Mouse (Mus musculus) liver, embryonic 16.5 days (tissue): Measurements from ENCODE around the gene Kdelr3. TPM values are rescaled to one million over a fixed set of nuclear protein-coding genes. Genes with fewer than 3 reads are reported as not detected.

ENCODE experiments used
- ATAC-seq: fragments of 200-750 bp; cut with Nextera tagmentation; 2 replicates; pipeline ENCODE4 v1.8.0; 2017; ENCODE audit warnings: low read depth, mild to moderate bottlenecking, moderate number of reproducible peaks, moderate library complexity
- H3K27ac ChIP-seq: fragments of 300-500 bp; sonication (generic); 2 replicates; pipeline ENCODE4 v1.5.1; 2014; ENCODE audit warnings: mild to moderate bottlenecking, low read length
- H3K27me3 ChIP-seq: fragments of 300-500 bp; sonication (generic); 2 replicates; pipeline ENCODE4 v1.6.1; 2014; ENCODE audit warnings: low read depth, low read length, mixed read lengths; ENCODE audit not compliant: control insufficient read depth, insufficient read depth
- H3K36me3 ChIP-seq: fragments of 300-500 bp; sonication (generic); 2 replicates; pipeline ENCODE4 v1.6.1; 2014; ENCODE audit warnings: mild to moderate bottlenecking; ENCODE audit not compliant: control insufficient read depth, insufficient read depth
- H3K4me1 ChIP-seq: fragments of 300-500 bp; sonication (generic); 2 replicates; pipeline ENCODE4 v1.6.1; 2014; ENCODE audit warnings: low read depth, low read length, mixed read lengths; ENCODE audit not compliant: control insufficient read depth
- H3K4me2 ChIP-seq: fragments of 300-500 bp; sonication (generic); 2 replicates; pipeline ENCODE4 v1.6.1; 2014; ENCODE audit warnings: low read depth, low read length, mixed read lengths
- H3K4me3 ChIP-seq: fragments of 300-500 bp; sonication (generic); 2 replicates; pipeline ENCODE4 v1.5.1; 2014; ENCODE audit warnings: low read depth, mild to moderate bottlenecking, low read length
- H3K9ac ChIP-seq: fragments of 300-500 bp; sonication (generic); 2 replicates; pipeline ENCODE4 v1.6.1; 2014; ENCODE audit warnings: low read depth, low read length
- H3K9me3 ChIP-seq: fragments of 300-500 bp; sonication (generic); replicated peaks from 2 replicates; pipeline ENCODE4 v1.6.1; 2016; ENCODE audit warnings: low read length; ENCODE audit not compliant: control insufficient read depth
- WGBS: fragments of 180-500 bp; shearing (Covaris S2); extraction: QIAGEN DNeasy Blood & Tissue Kit; methylation state at CpG from one replicate; pipeline ENCODE4 v1.1.7; 2014; ENCODE audit not compliant: insufficient replicate concordance; 5-methylcytosine and 5-hydroxymethylcytosine counted together
- polyA plus RNA-seq: library from polyadenylated mRNA; unstranded; fragments of >200 nt; fragmentation: Nextera tagmentation; extraction: Ambion mirVana; gene quantifications from 2 replicates; pipeline ENCODE4 v1.2.1, GENCODE M21; 2015

The Kdelr3 gene
- polyA plus RNA-seq, 1 experiment from 2014 or later = 5.2 TPM

- ATAC-seq = peak; percentile 93
- H3K27me3 ChIP-seq = peaks cover 4% of the 10 kb centered on the region; the same call in 1 of the 2 replicates
- H3K4me2 ChIP-seq = peak within 1 kb of the TSS; percentile 89
- peaks cover 22% of the 10 kb centered on the region for H3K36me3 ChIP-seq
- 3% methylated on average over 84 of the region's 84 CpGs for WGBS
- no peaks in the 10 kb centered on the region for H3K9me3 ChIP-seq
- peak within 1 kb of the TSS; percentile 98 for H3K27ac ChIP-seq
- H3K4me1 ChIP-seq = peaks cover 22% of the 10 kb centered on the region
- peak within 1 kb of the TSS; percentile 92 for H3K4me3 ChIP-seq
- peak within 1 kb of the TSS; percentile 98 for H3K9ac ChIP-seq
These were observed 30.4 kb downstream of the Kdelr3 start, which contains the start of gene Ddx17 for GRCm38 (mm10) chr15:79546410-79547288. Gene Ddx17 (minus strand): TSS chr15:79546741.

GRCm38 (mm10) chr15:79547289-79547820, 31.1 kb downstream of the Kdelr3 start:
- no peak for ATAC-seq
- Histone ChIP-seq H3K27ac (peak overlapping the region; percentile 98), H3K36me3 (peaks cover 18% of the 10 kb centered on the region), H3K4me1 (peaks cover 22% of the 10 kb centered on the region), H3K4me2 (peak overlapping the region; percentile 89), H3K27me3 (peaks cover 8% of the 10 kb centered on the region; the same call in 1 of the 2 replicates), H3K4me3 (peak overlapping the region; percentile 92), H3K9me3 (no peaks in the 10 kb centered on the region), H3K9ac (peak overlapping the region; percentile 98)
- 79% methylated on average over 17 of the region's 17 CpGs for WGBS

GRCm38 (mm10) chr15:79548226-79548625, 32.0 kb downstream of the Kdelr3 start:
- Histone ChIP-seq H3K4me1 (peaks cover 22% of the 10 kb centered on the region), H3K9ac (no peak overlapping the region), H3K27me3 (peaks cover 9% of the 10 kb centered on the region; the same call in 1 of the 2 replicates), H3K36me3 (peaks cover 9% of the 10 kb centered on the region), H3K27ac (no peak overlapping the region), H3K9me3 (no peaks in the 10 kb centered on the region), H3K4me3 (no peak overlapping the region), H3K4me2 (no peak overlapping the region)
- no peak for ATAC-seq
- WGBS = 74% methylated on average over 2 of the region's 2 CpGs

GRCm38 (mm10) chr15:79552566-79552965, 36.4 kb downstream of the Kdelr3 start:
- 63% methylated on average over 5 of the region's 5 CpGs for WGBS
- Histone ChIP-seq H3K9me3 (no peaks in the 10 kb centered on the region), H3K4me2 (no peak overlapping the region), H3K4me3 (no peak overlapping the region), H3K9ac (no peak overlapping the region), H3K27me3 (peaks cover 9% of the 10 kb centered on the region; the same call in 1 of the 2 replicates), H3K27ac (no peak overlapping the region), H3K4me1 (no peaks in the 10 kb centered on the region; the same call in 1 of the 2 replicates), H3K36me3 (no peaks in the 10 kb centered on the region)
- no peak for ATAC-seq

GRCm38 (mm10) chr15:79559649-79560048, 43.4 kb downstream of the Kdelr3 start:
- 53% methylated on average over 3 of the region's 3 CpGs for WGBS
- no peak overlapping the region for H3K9ac ChIP-seq
- H3K4me2 ChIP-seq = no peak overlapping the region
- no peaks in the 10 kb centered on the region for H3K27me3 ChIP-seq
- H3K9me3 ChIP-seq = no peaks in the 10 kb centered on the region
- H3K4me1 ChIP-seq = no peaks in the 10 kb centered on the region
- H3K27ac ChIP-seq = no peak overlapping the region
- ATAC-seq = no peak
- H3K4me3 ChIP-seq = no peak overlapping the region
- no peaks in the 10 kb centered on the region for H3K36me3 ChIP-seq

- 55% methylated on average over 9 of the region's 9 CpGs for WGBS
- no peak for ATAC-seq
- no peak overlapping the region for H3K27ac ChIP-seq
- H3K4me1 ChIP-seq = no peaks in the 10 kb centered on the region
- H3K27me3 ChIP-seq = no peaks in the 10 kb centered on the region
- H3K4me3 ChIP-seq = no peak overlapping the region
- H3K36me3 ChIP-seq = no peaks in the 10 kb centered on the region
- no peak overlapping the region for H3K4me2 ChIP-seq
- H3K9ac ChIP-seq = no peak overlapping the region
- H3K9me3 ChIP-seq = no peaks in the 10 kb centered on the region
These were observed 46.2 kb downstream of the Kdelr3 start for GRCm38 (mm10) chr15:79562417-79562816.

GRCm38 (mm10) chr15:79575543-79576222, 59.5 kb downstream of the Kdelr3 start:
- Histone ChIP-seq H3K36me3 (no peaks in the 10 kb centered on the region), H3K9ac (no peak overlapping the region), H3K4me2 (no peak overlapping the region), H3K9me3 (no peaks in the 10 kb centered on the region), H3K27ac (no peak overlapping the region), H3K4me3 (no peak overlapping the region), H3K27me3 (no peaks in the 10 kb centered on the region), H3K4me1 (no peaks in the 10 kb centered on the region)
- 13% methylated on average over 1 of the region's 1 CpGs for WGBS
- no peak for ATAC-seq

DNA sequence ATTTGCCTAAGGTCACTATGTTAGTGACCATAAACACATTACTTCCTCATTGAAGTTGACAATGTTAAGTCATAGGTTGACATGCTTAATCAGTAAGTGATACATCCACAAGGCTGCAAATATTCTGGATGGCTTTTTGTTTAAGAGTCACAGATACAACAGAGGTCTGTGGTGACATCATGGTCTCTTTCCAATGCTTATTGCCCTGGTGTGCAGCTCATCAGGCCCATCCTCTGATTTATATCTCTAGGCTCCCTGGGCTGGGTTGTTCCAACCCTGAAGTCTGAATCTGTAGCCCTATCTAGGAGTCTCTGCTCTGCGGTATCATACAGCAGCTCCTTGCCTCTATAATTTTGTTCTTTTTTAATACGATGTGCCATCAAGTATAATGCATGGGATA, 60.7 kb downstream of the Kdelr3 start:
- 57% methylated on average over 2 of the region's 2 CpGs for WGBS
- no peaks in the 10 kb centered on the region for H3K27me3 ChIP-seq
- H3K9me3 ChIP-seq = no peaks in the 10 kb centered on the region
- H3K4me1 ChIP-seq = no peaks in the 10 kb centered on the region
- no peak overlapping the region for H3K27ac ChIP-seq
- H3K4me3 ChIP-seq = no peak overlapping the region
- H3K36me3 ChIP-seq = no peaks in the 10 kb centered on the region
- H3K4me2 ChIP-seq = no peak overlapping the region
- no peak for ATAC-seq
- no peak overlapping the region for H3K9ac ChIP-seq
